Mouse (Mus musculus): ENCODE measurements at regions not wholly inside any gene's neighbourhood (a gene's known extent, or its start where the extent isn't known, plus 50 kb on each side); places are given as distances from the start of the nearest gene placed in this dataset.
A peak's percentile ranks its signal among the peaks of the same experiment; 100 is the strongest.

GRCm38 (mm10) chr9:87452571-87452970 lies 197.2 kb upstream of the Cep162 start:
- no peak for DNase-seq (ENCODE audit: low spot score)

GRCm38 (mm10) chr9:87443467-87444235 lies 188.3 kb upstream of the Cep162 start:
- no peak for DNase-seq (ENCODE audit: low spot score)

- DNase-seq (ENCODE audit: low spot score), result no peak
Measured at GRCm38 (mm10) chr9:87432072-87432471, 176.7 kb upstream of the Cep162 start.

- no peak for DNase-seq (ENCODE audit: low spot score)
Measured at GRCm38 (mm10) chr9:87431523-87431922, 176.2 kb upstream of the Cep162 start.

- DNase-seq (ENCODE audit: low spot score), result no peak
Measured at GRCm38 (mm10) chr9:87425201-87425600, 169.9 kb upstream of the Cep162 start.

- no peak for DNase-seq (ENCODE audit: low spot score)
Measured at GRCm38 (mm10) chr9:87421175-87421574, 165.8 kb upstream of the Cep162 start.

GRCm38 (mm10) chr9:87419376-87419775 lies 164.0 kb upstream of the Cep162 start:
- peak; percentile 26 for DNase-seq (ENCODE audit: low spot score)

- DNase-seq (ENCODE audit: low spot score), result no peak
Measured at GRCm38 (mm10) chr9:87412894-87413293, 157.6 kb upstream of the Cep162 start.

DNA sequence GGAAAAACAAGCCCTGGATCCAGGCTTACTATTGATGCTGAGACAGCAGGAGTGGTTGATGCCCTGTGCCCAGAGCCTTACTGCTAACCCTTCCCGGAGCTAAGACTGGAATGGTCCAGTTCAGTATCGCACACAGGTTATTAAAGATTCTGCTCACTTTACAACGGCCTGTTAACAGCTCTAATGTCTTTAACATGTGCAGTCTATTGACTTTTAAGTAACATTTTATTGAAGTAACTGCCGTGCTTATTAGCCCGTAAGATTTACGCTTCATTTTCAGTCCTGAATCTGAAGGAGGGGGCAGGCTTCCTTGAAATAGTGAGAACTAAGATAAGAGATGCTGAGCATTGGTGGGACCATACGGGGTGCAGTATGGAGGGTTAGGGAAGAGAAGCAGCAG lies 155.7 kb upstream of the Cep162 start:
- no peak for DNase-seq (ENCODE audit: low spot score)

DNA sequence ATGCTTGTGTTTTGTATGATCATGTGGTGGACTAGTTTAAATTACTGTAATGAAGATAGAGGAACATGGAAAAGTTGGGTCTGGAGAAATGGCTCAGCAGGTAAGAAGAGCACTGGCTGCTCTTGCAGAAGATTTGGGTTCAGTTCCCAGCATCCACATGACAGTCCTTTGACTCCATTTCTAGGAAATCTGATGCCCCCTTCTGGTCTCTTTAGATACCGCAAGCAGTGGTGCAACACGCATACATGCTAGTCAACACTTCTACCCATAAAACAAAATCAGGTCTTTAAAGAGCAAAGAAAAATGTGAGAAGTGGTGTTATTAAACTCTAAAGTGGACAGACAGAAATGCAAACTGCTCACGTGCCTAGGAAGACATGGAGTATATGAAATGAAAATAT lies 154.4 kb upstream of the Cep162 start:
- no peak for DNase-seq (ENCODE audit: low spot score)

DNA sequence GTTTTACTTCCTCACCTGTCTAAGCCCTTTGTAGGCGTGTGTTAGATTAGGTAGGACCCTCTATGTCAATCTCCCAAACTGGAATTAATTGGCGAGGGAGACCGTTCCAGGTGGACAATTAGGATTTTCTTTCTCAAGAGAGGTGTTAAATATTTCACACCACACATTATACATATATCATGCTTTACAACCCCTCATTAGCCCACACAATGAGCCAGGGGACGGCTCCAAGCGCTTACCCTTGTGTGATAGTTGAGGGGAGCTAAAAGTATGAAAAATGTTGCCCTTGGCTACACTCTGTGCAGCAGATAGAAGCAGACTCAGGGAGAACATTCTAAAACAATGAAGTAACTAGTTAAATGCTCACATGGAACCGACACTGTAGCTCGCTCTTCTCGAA lies 153.5 kb upstream of the Cep162 start:
- no peak for DNase-seq (ENCODE audit: low spot score)

DNA sequence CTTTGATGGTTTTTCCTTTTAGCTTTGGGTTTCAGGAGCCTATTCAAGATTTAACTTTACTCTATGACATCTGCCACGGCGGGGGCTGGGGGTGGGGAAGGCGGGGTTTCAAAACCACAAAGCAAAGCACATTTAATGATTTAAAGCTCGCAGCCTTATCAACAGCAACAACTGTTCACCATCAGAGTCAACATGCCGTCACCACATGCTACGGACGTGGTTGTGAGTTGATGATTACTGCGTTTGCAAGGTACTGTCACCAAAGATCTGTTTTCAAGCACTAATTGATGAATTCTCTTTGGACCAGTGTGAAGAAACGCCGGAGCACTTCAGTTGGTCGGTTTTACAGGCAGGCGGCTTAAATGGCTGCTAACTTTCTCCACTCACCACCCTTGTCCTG lies 151.1 kb upstream of the Cep162 start:
- no peak for DNase-seq (ENCODE audit: low spot score)

DNA sequence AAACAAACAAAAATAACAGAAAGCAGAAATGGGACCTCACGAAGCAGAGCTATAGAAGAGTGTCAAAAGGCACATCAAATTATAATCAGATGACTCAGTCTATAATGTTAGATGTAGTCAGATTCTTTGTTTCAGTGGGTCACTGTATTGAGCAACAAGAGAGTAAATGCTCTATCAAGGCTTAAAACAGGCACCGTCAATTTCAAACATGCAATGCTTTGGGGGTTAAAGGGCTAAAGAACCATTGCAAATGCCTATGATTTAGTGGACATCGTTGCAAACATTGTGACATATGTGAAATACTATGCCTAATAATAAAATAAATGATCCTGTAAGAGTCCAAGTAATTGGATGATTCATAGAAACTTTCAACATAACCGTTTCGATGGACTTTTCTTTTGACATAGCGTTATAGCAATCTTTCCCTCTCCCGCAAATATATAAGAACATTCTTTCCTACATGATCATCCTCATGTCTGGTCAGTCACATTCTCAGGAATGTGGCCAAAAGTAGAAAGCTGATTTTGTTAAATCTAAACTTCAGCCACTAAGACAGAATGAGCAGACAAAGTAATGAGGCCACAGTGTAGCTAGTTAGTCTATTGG lies 149.9 kb upstream of the Cep162 start:
- no peak for DNase-seq (ENCODE audit: low spot score)

DNA sequence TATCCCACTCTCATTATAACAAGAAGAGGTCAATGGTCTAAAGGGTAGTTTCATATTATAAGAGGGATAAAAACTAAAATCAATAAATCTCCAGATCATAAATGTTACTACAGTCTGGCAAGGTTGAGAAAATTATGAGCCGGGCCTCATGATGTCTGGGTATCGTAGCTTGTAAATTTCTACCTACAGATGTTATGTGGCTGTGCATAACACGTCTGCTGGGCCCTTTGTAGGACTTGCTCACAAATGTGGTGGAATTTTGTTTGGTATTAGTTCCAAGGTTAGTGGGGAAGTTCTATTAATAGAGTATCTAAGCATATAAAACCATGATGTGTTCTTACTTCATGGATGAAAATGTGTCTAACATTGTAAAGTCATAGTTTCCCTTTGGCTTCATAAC lies 146.7 kb upstream of the Cep162 start:
- no peak for DNase-seq (ENCODE audit: low spot score)

DNA sequence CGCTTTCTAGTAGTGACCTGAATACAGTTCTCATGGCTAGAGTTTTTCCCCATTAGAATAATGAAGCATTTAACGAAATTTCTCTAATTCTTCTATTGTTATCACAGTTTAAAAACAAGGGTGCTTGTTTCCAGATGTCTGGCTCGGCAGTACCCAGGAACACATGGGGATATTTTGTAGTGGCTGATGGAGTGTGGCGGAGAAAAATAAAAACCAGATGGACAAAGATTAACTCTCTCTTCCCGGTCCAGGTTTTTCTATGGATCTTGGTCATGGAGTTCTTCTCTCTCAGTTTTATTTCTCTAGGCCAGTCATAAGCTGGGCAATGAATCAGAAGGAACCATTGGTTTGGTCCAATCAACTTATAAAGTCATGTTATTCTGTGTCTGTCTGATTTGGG lies 132.2 kb upstream of the Cep162 start:
- no peak for DNase-seq (ENCODE audit: low spot score)

GRCm38 (mm10) chr9:87383513-87383912 lies 128.2 kb upstream of the Cep162 start:
- no peak for DNase-seq (ENCODE audit: low spot score)

GRCm38 (mm10) chr9:87377921-87378320 lies 122.6 kb upstream of the Cep162 start:
- DNase-seq (ENCODE audit: low spot score), result no peak

- DNase-seq (ENCODE audit: low spot score), result no peak
Measured at GRCm38 (mm10) chr9:87376731-87377310, 121.5 kb upstream of the Cep162 start.

GRCm38 (mm10) chr9:87372251-87372905 lies 117.0 kb upstream of the Cep162 start:
- no peak for DNase-seq (ENCODE audit: low spot score)

DNA sequence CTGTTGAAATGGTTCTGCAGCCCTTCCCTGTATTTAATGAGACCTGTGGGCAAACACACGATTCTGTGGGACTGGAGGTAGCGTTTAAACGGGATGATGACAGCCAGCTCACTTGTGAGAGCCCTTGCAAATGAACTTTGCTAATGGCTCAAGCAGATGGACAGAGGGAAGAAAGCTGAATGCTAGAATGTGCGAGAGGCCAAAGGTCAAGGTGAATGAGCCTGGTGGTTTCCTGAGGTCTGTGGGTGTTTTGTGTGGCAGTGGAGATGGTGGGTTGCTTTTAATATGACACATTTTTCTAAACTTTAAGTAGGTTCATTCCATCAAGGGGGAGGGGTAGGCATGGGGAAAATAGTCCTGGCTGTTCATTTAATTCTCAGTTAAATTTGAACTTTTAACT lies 113.7 kb upstream of the Cep162 start:
- DNase-seq (ENCODE audit: low spot score), result no peak

DNA sequence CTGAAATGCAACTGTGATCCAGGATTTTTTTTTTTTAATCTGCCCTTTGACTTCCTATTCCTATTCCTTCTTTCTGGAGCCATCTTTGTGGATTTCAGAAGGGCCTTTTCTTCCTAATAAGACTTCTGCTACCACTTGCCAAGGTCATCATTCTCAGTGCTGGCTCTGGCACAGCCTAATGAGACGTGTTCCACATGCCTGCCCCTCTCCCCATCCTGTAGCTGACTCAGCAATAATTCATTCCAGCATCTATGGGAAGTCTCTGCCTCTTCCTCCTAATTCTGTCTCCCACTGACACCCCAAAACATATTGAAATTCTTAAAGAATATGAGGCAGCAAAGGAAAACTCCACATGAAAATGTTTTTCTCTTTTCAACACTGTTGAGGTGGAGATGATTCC lies 91.7 kb upstream of the Cep162 start:
- no peak for DNase-seq (ENCODE audit: low spot score)

DNA sequence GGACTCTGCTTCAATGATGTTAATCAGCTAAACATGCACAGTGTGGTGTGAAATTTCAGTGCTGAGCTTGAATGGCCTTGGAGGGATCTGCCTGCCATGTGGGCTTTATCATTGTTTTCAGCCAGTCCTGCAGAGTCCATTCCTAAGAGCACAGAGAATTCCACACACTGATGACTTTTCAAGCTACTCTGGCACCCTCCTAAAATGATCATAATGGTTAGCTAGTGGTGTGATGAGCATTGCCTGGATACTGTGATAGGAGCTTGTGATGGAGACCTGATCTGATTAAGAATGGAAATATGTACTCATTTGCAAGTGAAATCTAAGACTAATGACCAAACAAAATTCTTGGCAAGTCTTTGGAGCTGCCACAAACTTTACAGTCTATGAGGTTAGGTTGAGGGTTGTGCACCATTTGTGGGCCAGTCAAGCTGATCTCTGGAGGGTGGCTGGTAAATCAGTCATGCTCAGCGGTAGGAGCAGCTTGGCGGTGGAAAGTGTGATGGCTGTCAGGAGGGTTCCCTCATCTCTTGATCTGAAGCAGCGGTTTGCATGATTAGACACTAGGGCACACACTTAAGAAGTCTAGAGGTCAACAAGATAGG lies 91.0 kb upstream of the Cep162 start:
- DNase-seq (ENCODE audit: low spot score), result no peak

GRCm38 (mm10) chr9:87341438-87341837 lies 86.1 kb upstream of the Cep162 start:
- no peak for DNase-seq (ENCODE audit: low spot score)
